Mouse (Mus musculus) regulatory T cell (primary cell): ENCODE measurements around the gene Zfp663.

ENCODE experiments used
- in situ Hi-C: fragments of 300-600 bp; cut with MboI, MseI; formaldehyde crosslinking; loops from one replicate; pipeline ENCODE4 v1.15.1; 2025; ENCODE audit warnings: high pct_unique_total_duplicates

The Zfp663 gene

GRCm38 (mm10) chr2:165321381-165321888 lies 47.1 kb downstream of the Zfp663 start:
- in situ Hi-C loops: loop anchor here (10.0 kb wide), 1 partner anchor 663 kb away; no protein-coding TSS in a partner anchor

GRCm38 (mm10) chr2:165320531-165321150 lies 47.9 kb downstream of the Zfp663 start:
- in situ Hi-C loops: loop anchor here (10.0 kb wide), 1 partner anchor 664 kb away; no protein-coding TSS in a partner anchor

GRCm38 (mm10) chr2:165319503-165319902 lies 49.0 kb downstream of the Zfp663 start:
- in situ Hi-C loops: no loop called here

GRCm38 (mm10) chr2:165318941-165319340 lies 49.6 kb downstream of the Zfp663 start:
- in situ Hi-C loops: no loop called here

- in situ Hi-C loops: no loop called here
Measured at GRCm38 (mm10) chr2:165317621-165318263, 50.8 kb downstream of the Zfp663 start.

- in situ Hi-C loops: no loop called here
Measured at GRCm38 (mm10) chr2:165316837-165317473, 51.6 kb downstream of the Zfp663 start.

GRCm38 (mm10) chr2:165316204-165316603 lies 52.3 kb downstream of the Zfp663 start:
- in situ Hi-C loops: no loop called here

- in situ Hi-C loops: no loop called here
Measured at GRCm38 (mm10) chr2:165314197-165314596, 54.3 kb downstream of the Zfp663 start.

GRCm38 (mm10) chr2:165312381-165312780 lies 56.1 kb downstream of the Zfp663 start:
- in situ Hi-C loops: no loop called here

GRCm38 (mm10) chr2:165311577-165311976 lies 57.0 kb downstream of the Zfp663 start:
- in situ Hi-C loops: no loop called here

GRCm38 (mm10) chr2:165310818-165311425 lies 57.6 kb downstream of the Zfp663 start:
- in situ Hi-C loops: no loop called here

- in situ Hi-C loops: no loop called here
Measured at GRCm38 (mm10) chr2:165307801-165308200, 60.7 kb downstream of the Zfp663 start.

GRCm38 (mm10) chr2:165305438-165305837 lies 63.1 kb downstream of the Zfp663 start:
- in situ Hi-C loops: no loop called here

- in situ Hi-C loops: no loop called here
Measured at GRCm38 (mm10) chr2:165304819-165305218, 63.7 kb downstream of the Zfp663 start.

- in situ Hi-C loops: no loop called here
Measured at GRCm38 (mm10) chr2:165303354-165304012, 65.0 kb downstream of the Zfp663 start.

- in situ Hi-C loops: no loop called here
Measured at GRCm38 (mm10) chr2:165301409-165301808, 67.1 kb downstream of the Zfp663 start.
